Mouse (Mus musculus) midbrain, embryonic 13.5 days (tissue): ENCODE data around the gene Pcna. TPM values are rescaled to one million over a fixed set of nuclear protein-coding genes. Genes with fewer than 3 reads are reported as not detected.

Experiments used
- ATAC-seq: fragments of 200-750 bp; cut with Nextera tagmentation; 2 replicates; pipeline ENCODE4 v1.8.0; 2017; ENCODE audit warnings: mild to moderate bottlenecking, moderate TSS enrichment, moderate library complexity
- H3K27ac ChIP-seq: fragments of 300-500 bp; sonication (generic); 2 replicates; pipeline ENCODE4 v1.5.1; 2015; ENCODE audit warnings: inconsistent platforms, mild to moderate bottlenecking, moderate library complexity
- H3K27me3 ChIP-seq: fragments of 300-500 bp; sonication (generic); 2 replicates; pipeline ENCODE4 v1.6.1; 2015; ENCODE audit warnings: mild to moderate bottlenecking, inconsistent platforms
- H3K36me3 ChIP-seq: fragments of 300-500 bp; sonication (generic); 2 replicates; pipeline ENCODE4 v1.6.1; 2015; ENCODE audit warnings: mild to moderate bottlenecking, inconsistent platforms
- H3K4me1 ChIP-seq: fragments of 300-500 bp; sonication (generic); replicated peaks from 2 replicates; pipeline ENCODE4 v1.6.1; 2015; ENCODE audit warnings: inconsistent platforms
- H3K4me2 ChIP-seq: fragments of 300-500 bp; sonication (generic); replicated peaks from 2 replicates; pipeline ENCODE4 v1.6.1; 2015; ENCODE audit warnings: moderate library complexity, mild to moderate bottlenecking, inconsistent platforms
- H3K4me3 ChIP-seq: fragments of 300-500 bp; sonication (generic); replicated peaks from 2 replicates; pipeline ENCODE4 v1.5.1; 2015; ENCODE audit warnings: mild to moderate bottlenecking, inconsistent platforms
- H3K9ac ChIP-seq: fragments of 300-500 bp; sonication (generic); replicated peaks from 2 replicates; pipeline ENCODE4 v1.6.1; 2015; ENCODE audit warnings: mild to moderate bottlenecking, inconsistent platforms
- H3K9me3 ChIP-seq: fragments of 300-500 bp; sonication (generic); 2 replicates; pipeline ENCODE4 v1.6.1; 2016; ENCODE audit warnings: mild to moderate bottlenecking, inconsistent platforms
- WGBS: fragments of 180-500 bp; shearing (Covaris S2); methylation state at CpG from one replicate; pipeline ENCODE4 v1.1.7; 2015; 5-methylcytosine and 5-hydroxymethylcytosine counted together
- polyA plus RNA-seq: library from polyadenylated mRNA; unstranded; fragments of >200 nt; fragmentation: Nextera tagmentation; extraction: Ambion mirVana; gene quantifications from 2 replicates; pipeline ENCODE4 v1.2.1, GENCODE M21; 2015

The Pcna gene
- polyA plus RNA-seq, 1 experiment from 2014 or later = 157 TPM

GRCm38 (mm10) chr2:132283236-132284070 lies 30.3 kb upstream of the Pcna start:
- peak overlapping the region; percentile 25; the same call in 1 of the 2 replicates for H3K27ac ChIP-seq
- H3K4me3 ChIP-seq = no peak overlapping the region
- H3K4me2 ChIP-seq = no peak overlapping the region; the same call in 1 of the 2 replicates
- peaks cover 39% of the 10 kb centered on the region for H3K4me1 ChIP-seq
- no peaks in the 10 kb centered on the region for H3K27me3 ChIP-seq
- 39% methylated on average over 15 of the region's 15 CpGs for WGBS
- peak; percentile 71 for ATAC-seq
- 0 out of 2 replicates have a peak, but pooled peaks cover 2% of the 10 kb centered on the region for H3K9me3 ChIP-seq
- H3K36me3 ChIP-seq = peaks cover 6% of the 10 kb centered on the region
- H3K9ac ChIP-seq = no peak overlapping the region

GRCm38 (mm10) chr2:132282453-132283174 lies 29.5 kb upstream of the Pcna start:
- ATAC-seq = peak; percentile 57
- Histone ChIP-seq H3K36me3 (peaks cover 6% of the 10 kb centered on the region), H3K4me3 (no peak overlapping the region), H3K27me3 (no peaks in the 10 kb centered on the region), H3K27ac (peak overlapping the region; percentile 52), H3K9me3 (0 out of 2 replicates have a peak, but pooled peaks cover 2% of the 10 kb centered on the region), H3K4me2 (peak overlapping the region; percentile 22; the same call in 1 of the 2 replicates), H3K9ac (no peak overlapping the region), H3K4me1 (peaks cover 39% of the 10 kb centered on the region)
- 9% methylated on average over 12 of the region's 12 CpGs for WGBS

- no peaks in the 10 kb centered on the region for H3K9me3 ChIP-seq
- H3K4me3 ChIP-seq = no peak overlapping the region
- WGBS = 57% methylated on average over 10 of the region's 10 CpGs
- H3K4me1 ChIP-seq = peaks cover 39% of the 10 kb centered on the region
- no peak overlapping the region for H3K9ac ChIP-seq
- no peak for ATAC-seq
- H3K27ac ChIP-seq = no peak overlapping the region
- H3K27me3 ChIP-seq = no peaks in the 10 kb centered on the region
- H3K4me2 ChIP-seq = no peak overlapping the region
- peaks cover 6% of the 10 kb centered on the region for H3K36me3 ChIP-seq
These were observed 28.7 kb upstream of the Pcna start for GRCm38 (mm10) chr2:132281560-132282452.

GRCm38 (mm10) chr2:132280518-132281120 lies 27.5 kb upstream of the Pcna start:
- Histone ChIP-seq H3K4me1 (peaks cover 39% of the 10 kb centered on the region), H3K9ac (no peak overlapping the region), H3K4me3 (no peak overlapping the region), H3K9me3 (no peaks in the 10 kb centered on the region), H3K27ac (no peak overlapping the region), H3K36me3 (peaks cover 6% of the 10 kb centered on the region), H3K27me3 (no peaks in the 10 kb centered on the region), H3K4me2 (no peak overlapping the region)
- 92% methylated on average over 10 of the region's 10 CpGs for WGBS
- no peak for ATAC-seq

GRCm38 (mm10) chr2:132279978-132280377 lies 26.9 kb upstream of the Pcna start:
- WGBS = 69% methylated on average over 4 of the region's 4 CpGs
- Histone ChIP-seq H3K4me2 (no peak overlapping the region), H3K27me3 (no peaks in the 10 kb centered on the region)

GRCm38 (mm10) chr2:132279336-132279882 lies 26.3 kb upstream of the Pcna start:
- Histone ChIP-seq H3K4me3 (no peak overlapping the region), H3K4me2 (no peak overlapping the region), H3K27me3 (no peaks in the 10 kb centered on the region), H3K27ac (no peak overlapping the region), H3K9me3 (no peaks in the 10 kb centered on the region), H3K36me3 (peaks cover 6% of the 10 kb centered on the region), H3K9ac (no peak overlapping the region), H3K4me1 (peaks cover 39% of the 10 kb centered on the region)
- ATAC-seq = no peak
- WGBS = 50% methylated on average over 3 of the region's 3 CpGs

More at GRCm38 (mm10) chr2:132279978-132280377, 26.9 kb upstream of the Pcna start:
- no peaks in the 10 kb centered on the region for H3K9me3 ChIP-seq
- peaks cover 39% of the 10 kb centered on the region for H3K4me1 ChIP-seq
- ATAC-seq = no peak
- H3K9ac ChIP-seq = no peak overlapping the region
- H3K4me3 ChIP-seq = no peak overlapping the region
- no peak overlapping the region for H3K27ac ChIP-seq
- H3K36me3 ChIP-seq = peaks cover 6% of the 10 kb centered on the region

- ATAC-seq = no peak
These were observed 25.2 kb upstream of the Pcna start for GRCm38 (mm10) chr2:132278273-132278853.

GRCm38 (mm10) chr2:132276249-132276648 lies 23.1 kb upstream of the Pcna start:
- H3K9ac ChIP-seq = no peak overlapping the region
- H3K27me3 ChIP-seq = no peaks in the 10 kb centered on the region
- H3K27ac ChIP-seq = no peak overlapping the region
- H3K4me1 ChIP-seq = peaks cover 9% of the 10 kb centered on the region
- no peak overlapping the region for H3K4me3 ChIP-seq
- ATAC-seq = no peak
- 93% methylated on average over 4 of the region's 4 CpGs for WGBS
- H3K9me3 ChIP-seq = no peaks in the 10 kb centered on the region
- H3K36me3 ChIP-seq = peaks cover 6% of the 10 kb centered on the region
- no peak overlapping the region for H3K4me2 ChIP-seq

More at GRCm38 (mm10) chr2:132278273-132278853, 25.2 kb upstream of the Pcna start:
- no peak overlapping the region for H3K4me3 ChIP-seq
- H3K9me3 ChIP-seq = no peaks in the 10 kb centered on the region
- H3K36me3 ChIP-seq = peaks cover 6% of the 10 kb centered on the region
- no peak overlapping the region for H3K27ac ChIP-seq
- H3K27me3 ChIP-seq = no peaks in the 10 kb centered on the region
- peaks cover 30% of the 10 kb centered on the region for H3K4me1 ChIP-seq
- no peak overlapping the region for H3K9ac ChIP-seq
- 71% methylated on average over 8 of the region's 8 CpGs for WGBS
- no peak overlapping the region for H3K4me2 ChIP-seq

GRCm38 (mm10) chr2:132275527-132275926 lies 22.4 kb upstream of the Pcna start:
- 82% methylated on average over 4 of the region's 4 CpGs for WGBS
- H3K9ac ChIP-seq = no peak overlapping the region
- H3K36me3 ChIP-seq = peaks cover 1% of the 10 kb centered on the region
- no peaks in the 10 kb centered on the region for H3K9me3 ChIP-seq
- H3K27me3 ChIP-seq = no peaks in the 10 kb centered on the region
- ATAC-seq = no peak
- H3K4me1 ChIP-seq = peaks cover 9% of the 10 kb centered on the region
- no peak overlapping the region for H3K4me2 ChIP-seq
- H3K4me3 ChIP-seq = no peak overlapping the region
- no peak overlapping the region for H3K27ac ChIP-seq

DNA sequence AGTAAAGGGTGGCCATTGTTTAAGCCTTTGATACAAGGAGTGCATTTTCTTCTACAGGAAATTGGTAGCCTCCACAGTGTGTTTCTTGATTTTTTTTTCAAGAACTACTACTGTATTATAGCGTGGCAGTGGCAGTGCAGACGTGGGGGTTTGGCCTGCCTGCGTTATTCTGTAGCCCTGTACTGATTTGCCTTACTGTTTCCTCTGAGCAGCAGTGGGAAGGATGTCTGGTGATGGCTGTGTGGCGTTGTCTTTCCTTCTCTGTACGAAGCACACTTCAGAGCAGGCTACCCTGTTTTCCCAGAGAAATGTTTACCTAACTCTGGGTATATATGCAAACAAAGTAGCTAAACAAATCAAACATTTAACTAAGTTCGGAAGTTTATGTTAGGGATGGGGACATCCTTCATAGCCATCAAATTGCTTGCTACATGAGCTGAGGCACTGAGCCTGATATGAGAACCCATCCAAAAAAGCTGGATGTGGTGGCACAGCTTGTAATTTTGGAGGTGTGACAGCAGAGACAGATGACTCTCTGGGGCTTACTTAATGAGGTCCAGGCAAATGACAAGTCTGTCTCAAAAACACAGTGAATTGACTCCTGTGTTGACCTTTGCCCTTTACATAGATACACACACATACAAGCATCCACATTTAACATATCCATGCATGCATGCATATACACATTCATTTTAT lies 19.7 kb upstream of the Pcna start:
- no peaks in the 10 kb centered on the region for H3K27me3 ChIP-seq
- no peak overlapping the region for H3K27ac ChIP-seq
- H3K9me3 ChIP-seq = no peaks in the 10 kb centered on the region
- no peaks in the 10 kb centered on the region for H3K4me1 ChIP-seq
- 82% methylated on average over 6 of the region's 6 CpGs for whole genome bisulfite sequencing
- no peak for ATAC-seq
- no peak overlapping the region for H3K4me2 ChIP-seq
- H3K36me3 ChIP-seq = no peaks in the 10 kb centered on the region
- H3K4me3 ChIP-seq = no peak overlapping the region
- no peak overlapping the region for H3K9ac ChIP-seq
